Mouse (Mus musculus): ENCODE data around the gene Slc35e2. TPM values are rescaled to one million over a fixed set of nuclear protein-coding genes. Genes with fewer than 3 reads are reported as not detected.
"Not testable (repeated sequence)": the region's sequence is repeated elsewhere in the genome, so short reads cannot be mapped to it uniquely, and the experiment has no call there.

Gene Slc35e2
- 1 to 10 TPM; 7.8 to 7.9 TPM for total RNA-seq (2021)

- peak; percentile 83 for DNase-seq (ENCODE audit: low spot score)
- intact Hi-C loops (cut with DNase I) = no loop called here
These were observed at the start of gene Slc35e2 for GRCm38 (mm10) chr4:155601091-155601996. TSS of gene Slc35e2 (plus strand) at chr4:155601416.

GRCm38 (mm10) chr4:155552917-155553532, 48.2 kb upstream of the Slc35e2 start:
- intact Hi-C loops (cut with DNase I) = no loop called here

GRCm38 (mm10) chr4:155554880-155555279, 46.3 kb upstream of the Slc35e2 start:
- intact Hi-C loops (cut with DNase I) = no loop called here
- DNase-seq (ENCODE audit: low spot score) = no peak

More at GRCm38 (mm10) chr4:155552917-155553532, 48.2 kb upstream of the Slc35e2 start:
- no peak for DNase-seq (ENCODE audit: low spot score)

GRCm38 (mm10) chr4:155555464-155555863, 45.8 kb upstream of the Slc35e2 start:
- intact Hi-C loops (cut with DNase I) = no loop called here

GRCm38 (mm10) chr4:155559454-155559853, 41.8 kb upstream of the Slc35e2 start:
- intact Hi-C loops (cut with DNase I) = no loop called here

More at GRCm38 (mm10) chr4:155555464-155555863, 45.8 kb upstream of the Slc35e2 start:
- no peak for DNase-seq (ENCODE audit: low spot score)

GRCm38 (mm10) chr4:155560932-155561331, 40.3 kb upstream of the Slc35e2 start:
- no peak for DNase-seq (ENCODE audit: low spot score)
- intact Hi-C loops (cut with DNase I) = loop anchor here (2.0 kb wide), 1 partner anchor 70 kb away; the partner anchor contains the start of gene Gnb1

More at GRCm38 (mm10) chr4:155559454-155559853, 41.8 kb upstream of the Slc35e2 start:
- DNase-seq (ENCODE audit: low spot score) = no peak

- intact Hi-C loops (cut with DNase I) = loop anchor here (2.0 kb wide), 1 partner anchor 71 kb away; the partner anchor contains the start of gene Gnb1
- peak; percentile 36 for DNase-seq (ENCODE audit: low spot score)
These were observed 39.4 kb upstream of the Slc35e2 start, which contains the start of gene Nadk for GRCm38 (mm10) chr4:155561661-155562442. TSS of gene Nadk (plus strand) at chr4:155562378.

- DNase-seq (ENCODE audit: low spot score) = peak; percentile 42
- intact Hi-C loops (cut with DNase I) = no loop called here
These were observed 38.4 kb upstream of the Slc35e2 start for GRCm38 (mm10) chr4:155562725-155563399.

- intact Hi-C loops (cut with DNase I) = no loop called here
- DNase-seq (ENCODE audit: low spot score) = peak; percentile 93
These were observed 37.6 kb upstream of the Slc35e2 start for GRCm38 (mm10) chr4:155563400-155564231.

- intact Hi-C loops (cut with DNase I) = no loop called here
- peak; percentile 49 for DNase-seq (ENCODE audit: low spot score)
These were observed 36.7 kb upstream of the Slc35e2 start for GRCm38 (mm10) chr4:155564315-155565069.

GRCm38 (mm10) chr4:155566555-155566954, 34.7 kb upstream of the Slc35e2 start:
- DNase-seq (ENCODE audit: low spot score) = no peak
- intact Hi-C loops (cut with DNase I) = no loop called here

GRCm38 (mm10) chr4:155568170-155568569, 33.0 kb upstream of the Slc35e2 start:
- intact Hi-C loops (cut with DNase I) = loop anchor here (1.0 kb wide), 1 partner anchor 87 kb away; no protein-coding TSS in a partner anchor
- no peak for DNase-seq (ENCODE audit: low spot score)

GRCm38 (mm10) chr4:155568632-155569370, 32.4 kb upstream of the Slc35e2 start:
- no peak for DNase-seq (ENCODE audit: low spot score)
- intact Hi-C loops (cut with DNase I) = loop anchor here (1.0 kb wide), 1 partner anchor 88 kb away; no protein-coding TSS in a partner anchor

GRCm38 (mm10) chr4:155569818-155570217, 31.4 kb upstream of the Slc35e2 start:
- intact Hi-C loops (cut with DNase I) = loop anchor here (10.0 kb wide), 1 partner anchor 205 kb away; the partner anchor contains the start of gene Prkcz
- no peak for DNase-seq (ENCODE audit: low spot score)

GRCm38 (mm10) chr4:155570315-155570714, 30.9 kb upstream of the Slc35e2 start:
- not testable (repeated sequence) for DNase-seq (ENCODE audit: low spot score)
- intact Hi-C loops (cut with DNase I) = loop anchor here (10.0 kb wide), 1 partner anchor 206 kb away; the partner anchor contains the start of gene Prkcz

- intact Hi-C loops (cut with DNase I) = loop anchor here (10.0 kb wide), 1 partner anchor 207 kb away; the partner anchor contains the start of gene Prkcz
- no peak for DNase-seq (ENCODE audit: low spot score)
These were observed 29.8 kb upstream of the Slc35e2 start for GRCm38 (mm10) chr4:155571442-155571841.

GRCm38 (mm10) chr4:155573155-155573554, 28.1 kb upstream of the Slc35e2 start:
- intact Hi-C loops (cut with DNase I) = loop anchor here (10.0 kb wide), 1 partner anchor 208 kb away; the partner anchor contains the start of gene Prkcz
- no peak for DNase-seq (ENCODE audit: low spot score)
